Mouse (Mus musculus): Measurements from ENCODE around the gene Vmn1r176.
"Not testable (repeated sequence)": the region's sequence is repeated elsewhere in the genome, so short reads cannot be mapped to it uniquely, and the experiment has no call there.

The Vmn1r176 gene

DNA sequence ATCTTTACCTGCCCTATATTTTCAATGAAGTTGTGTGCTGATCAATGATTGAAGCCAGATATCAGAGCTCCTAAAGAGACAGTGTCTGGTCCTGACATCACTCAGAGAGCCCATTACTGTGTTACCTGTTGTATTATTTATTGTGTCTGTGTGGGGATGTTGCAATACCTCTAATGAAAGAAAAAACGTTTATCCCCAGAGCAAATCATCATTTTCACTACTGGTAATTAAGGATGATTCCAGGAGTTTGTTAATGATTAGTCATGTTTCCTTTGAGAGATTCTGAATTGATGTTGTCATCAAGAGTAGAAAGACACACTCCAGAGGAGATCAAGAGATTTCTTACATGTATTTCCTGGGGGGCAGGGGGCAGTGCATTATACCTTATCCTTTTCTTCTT is at the start of gene Vmn1r176:
Gene Vmn1r176, minus strand, starts transcription at position 101 of the 400 bp plus-strand sequence.
- not testable (repeated sequence) for DNase-seq

DNA sequence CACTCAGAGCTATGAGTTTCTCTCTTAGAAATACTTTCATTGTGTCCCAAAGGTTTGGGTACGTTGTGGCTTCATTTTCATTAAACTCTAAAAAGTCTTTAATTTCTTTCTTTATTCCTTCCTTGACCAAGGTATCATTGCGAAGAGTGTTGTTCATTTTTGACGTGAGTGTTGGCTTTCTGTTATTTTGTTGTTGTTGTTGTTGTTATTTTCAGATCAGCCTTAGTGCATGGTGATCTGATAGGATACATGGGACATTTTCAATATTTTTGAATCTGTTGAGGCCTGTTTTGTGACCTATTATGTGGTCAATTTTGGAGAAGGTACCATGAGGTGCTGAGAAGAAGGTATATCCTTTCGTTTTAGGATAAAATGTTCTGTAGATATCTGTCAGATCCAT is 39.7 kb upstream of the Vmn1r176 start:
- not testable (repeated sequence) for DNase-seq

DNA sequence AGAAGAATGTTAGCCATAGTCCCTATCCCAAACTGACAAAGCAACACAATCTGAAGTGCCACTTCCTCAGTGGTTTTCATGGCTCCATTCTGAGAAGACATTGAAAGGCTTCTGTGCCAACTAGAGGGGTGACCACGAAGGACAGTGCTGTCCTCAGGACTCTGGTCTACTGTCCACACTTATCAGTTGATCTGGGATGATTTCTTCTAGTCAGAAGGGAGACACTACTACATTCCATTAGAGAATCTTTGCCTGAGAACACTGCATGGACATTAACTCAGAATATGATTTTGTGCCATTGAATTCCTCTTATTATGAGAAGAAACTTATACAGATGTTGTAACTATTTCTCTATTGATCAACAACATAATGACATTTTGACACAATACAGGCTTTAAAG is 29.2 kb upstream of the Vmn1r176 start, which contains the start of gene Vmn1r177:
Gene Vmn1r177, minus strand, starts transcription at position 101 of the 400 bp plus-strand sequence.
- DNase-seq = not testable (repeated sequence)

DNA sequence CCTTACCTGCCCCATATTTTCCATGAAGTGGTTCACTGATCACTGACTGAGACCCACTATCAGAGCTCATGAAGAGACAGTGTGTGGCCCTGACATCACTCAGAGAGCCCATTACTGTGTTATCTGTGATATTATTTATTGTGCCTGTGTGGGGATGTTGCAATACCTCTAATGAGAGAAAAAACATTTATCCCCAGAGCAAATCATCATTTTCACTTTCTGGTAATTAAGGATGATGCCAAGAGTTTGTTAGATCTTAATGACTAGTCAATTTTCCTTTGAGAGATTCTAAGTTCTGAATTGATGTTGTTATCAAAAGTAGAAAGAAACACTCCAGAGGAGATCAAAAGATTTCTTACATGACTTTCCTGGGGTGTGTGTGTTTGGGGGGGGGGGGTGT is 26.6 kb downstream of the Vmn1r176 start, which contains the start of gene Vmn1r175:
Gene Vmn1r175, minus strand, starts transcription at position 101 of the 400 bp plus-strand sequence.
- not testable (repeated sequence) for DNase-seq

DNA sequence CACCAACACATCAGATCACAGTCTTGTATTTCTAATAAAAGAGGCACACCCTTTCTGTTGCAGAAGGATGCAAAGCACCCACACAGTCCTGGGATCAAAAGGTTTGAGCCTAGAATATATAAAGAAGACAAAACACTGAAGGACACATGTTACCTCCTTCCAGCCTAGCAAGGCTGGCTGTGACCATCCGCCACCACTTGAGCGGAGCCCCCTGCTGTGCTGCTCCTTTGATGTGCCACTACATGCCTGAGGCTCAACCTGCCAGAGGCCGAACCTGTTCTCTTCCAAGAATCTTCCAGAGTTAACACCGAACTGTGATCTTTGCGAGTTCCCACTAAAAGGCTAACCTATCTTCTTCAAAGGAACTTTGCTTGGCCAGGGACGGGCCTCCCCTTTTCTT is 52.6 kb downstream of the Vmn1r176 start:
- DNase-seq = no peak
